Mouse (Mus musculus) yolk sac, embryonic 10.5 days (tissue): ENCODE results near the gene Taar5.

Experiments used
- DNase-seq: peaks from one replicate; pipeline ENCODE4 v3.0.0-alpha.2; 2017; ENCODE audit warnings: low spot score

Gene Taar5

DNA sequence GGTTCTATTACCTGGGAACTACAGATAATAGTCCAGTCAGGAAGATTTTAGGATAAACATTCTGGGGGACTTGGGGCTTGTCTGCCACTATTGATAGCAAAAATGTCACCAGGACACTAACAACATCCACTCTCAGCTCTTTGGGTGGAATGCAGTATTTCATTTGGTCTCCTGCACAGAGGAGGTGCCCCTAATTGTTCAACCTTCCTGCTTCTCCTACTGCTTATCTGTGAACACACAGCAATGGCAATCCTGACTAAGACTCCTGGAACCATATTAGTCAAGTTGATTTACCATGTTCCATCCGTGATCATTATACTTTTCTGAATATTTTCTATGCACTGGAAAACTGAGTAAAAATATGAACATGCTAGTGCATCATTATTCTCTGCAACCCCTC, 37.6 kb downstream of the Taar5 start:
- DNase-seq = no peak
